Mouse (Mus musculus) olfactory bulb, adult 2 months (tissue): ENCODE results near the gene Gm17359. TPM values are rescaled to one million over a fixed set of nuclear protein-coding genes. Genes with fewer than 3 reads are reported as not detected.
A peak's percentile ranks its signal among the peaks of the same experiment; 100 is the strongest.

Experiments used
- H3K27ac ChIP-seq: fragments of 200-500 bp; 2 replicates; pipeline ENCODE4 v1.5.1; 2012; ENCODE audit warnings: low read depth, low read length; ENCODE audit not compliant: insufficient read depth
- H3K4me1 ChIP-seq: fragments of 200-500 bp; 2 replicates; pipeline ENCODE4 v1.6.1; 2012; ENCODE audit warnings: low read length; ENCODE audit not compliant: control insufficient read depth, insufficient read depth
- H3K4me3 ChIP-seq: fragments of 200-500 bp; 2 replicates; pipeline ENCODE4 v1.5.1; 2012; ENCODE audit warnings: mild to moderate bottlenecking, low read depth, low read length, moderate library complexity; ENCODE audit not compliant: insufficient read depth
- CTCF ChIP-seq: fragments of 200-500 bp; IDR thresholded peaks from 2 replicates; pipeline ENCODE4 v1.5.1; 2012; ENCODE audit warnings: low read depth, mild to moderate bottlenecking, low read length, moderate library complexity; ENCODE audit not compliant: insufficient read depth
- POLR2A ChIP-seq: fragments of 200-500 bp; IDR thresholded peaks from 2 replicates; pipeline ENCODE4 v1.6.1; 2012; ENCODE audit warnings: mild to moderate bottlenecking, low read depth, low read length, moderate library complexity; ENCODE audit not compliant: insufficient read depth
- WGBS: fragments of 180-500 bp; shearing (Covaris S2); methylation state at CpG from one replicate; pipeline ENCODE4 v1.1.7; 2018; 5-methylcytosine and 5-hydroxymethylcytosine counted together
- polyA plus RNA-seq: library from polyadenylated mRNA; stranded (reverse); fragments of >200 nt; gene quantifications from 2 replicates; pipeline ENCODE4 v1.2.4, GENCODE M21; 2012; ENCODE audit warnings: low replicate concordance; ENCODE audit not compliant: missing spikeins, insufficient read depth, insufficient read length

Gene Gm17359
- polyA plus RNA-seq, 1 experiment = not detected

DNA sequence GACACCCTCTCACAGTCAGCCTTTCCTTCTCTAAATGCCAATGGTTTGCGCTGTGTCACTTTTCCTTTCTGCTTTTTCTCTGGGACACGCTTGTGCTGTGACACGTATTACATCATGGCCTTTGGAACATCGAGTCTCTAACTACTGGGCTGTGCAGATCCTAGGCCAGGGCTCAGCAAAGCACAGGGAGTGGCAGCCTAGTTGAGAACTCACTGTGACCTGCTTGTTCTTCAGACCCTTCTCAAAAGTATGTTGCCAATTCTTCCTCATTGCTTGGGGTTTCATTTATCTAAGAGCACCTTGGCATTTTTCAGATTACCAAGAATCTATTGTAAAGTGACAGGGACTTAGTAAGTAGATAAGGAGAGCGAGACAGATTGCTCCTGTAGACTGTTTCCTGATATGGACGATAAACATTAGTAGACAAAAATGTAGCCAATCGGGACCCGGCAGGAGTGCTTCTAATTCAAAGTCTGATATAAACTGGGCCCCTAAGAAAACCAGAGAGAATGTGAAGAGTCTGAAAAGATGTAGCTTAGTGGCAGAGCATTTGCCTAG lies 2.7 kb upstream of the Gm17359 start:
- Histone ChIP-seq H3K4me3 (no peak overlapping the region), H3K4me1 (peaks cover 3% of the 10 kb centered on the region; the same call in 1 of the 2 replicates), H3K27ac (no peak overlapping the region)
- WGBS = 92% methylated on average over 8 of the region's 8 CpGs
- no peak for TF ChIP-seq CTCF
- no peak for TF ChIP-seq POLR2A

DNA sequence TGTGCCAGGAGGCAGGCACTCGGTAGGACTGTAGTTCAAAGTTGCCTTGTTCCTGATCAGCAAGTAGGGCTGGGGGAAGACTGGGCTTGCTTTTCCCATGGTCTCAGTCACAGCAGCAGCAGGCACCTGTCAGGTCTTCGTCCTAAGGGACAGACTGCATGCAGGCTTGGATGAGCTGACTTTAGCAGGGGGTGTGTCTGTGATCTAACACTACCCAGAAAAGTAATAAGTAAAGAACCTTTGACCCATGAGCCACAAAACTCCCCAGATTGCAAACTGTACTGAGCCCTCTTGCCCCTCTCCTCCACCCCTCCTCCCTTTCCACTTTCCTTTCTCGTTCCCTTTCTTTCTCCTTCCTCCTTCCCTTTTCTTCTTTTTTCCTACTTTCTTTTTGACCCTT lies 4.3 kb downstream of the Gm17359 start:
- Histone ChIP-seq H3K4me1 (no peaks in the 10 kb centered on the region), H3K27ac (no peak overlapping the region), H3K4me3 (no peak overlapping the region)
- WGBS = 71% methylated on average over 3 of the region's 3 CpGs
- TF ChIP-seq CTCF (no peak), POLR2A (no peak)

DNA sequence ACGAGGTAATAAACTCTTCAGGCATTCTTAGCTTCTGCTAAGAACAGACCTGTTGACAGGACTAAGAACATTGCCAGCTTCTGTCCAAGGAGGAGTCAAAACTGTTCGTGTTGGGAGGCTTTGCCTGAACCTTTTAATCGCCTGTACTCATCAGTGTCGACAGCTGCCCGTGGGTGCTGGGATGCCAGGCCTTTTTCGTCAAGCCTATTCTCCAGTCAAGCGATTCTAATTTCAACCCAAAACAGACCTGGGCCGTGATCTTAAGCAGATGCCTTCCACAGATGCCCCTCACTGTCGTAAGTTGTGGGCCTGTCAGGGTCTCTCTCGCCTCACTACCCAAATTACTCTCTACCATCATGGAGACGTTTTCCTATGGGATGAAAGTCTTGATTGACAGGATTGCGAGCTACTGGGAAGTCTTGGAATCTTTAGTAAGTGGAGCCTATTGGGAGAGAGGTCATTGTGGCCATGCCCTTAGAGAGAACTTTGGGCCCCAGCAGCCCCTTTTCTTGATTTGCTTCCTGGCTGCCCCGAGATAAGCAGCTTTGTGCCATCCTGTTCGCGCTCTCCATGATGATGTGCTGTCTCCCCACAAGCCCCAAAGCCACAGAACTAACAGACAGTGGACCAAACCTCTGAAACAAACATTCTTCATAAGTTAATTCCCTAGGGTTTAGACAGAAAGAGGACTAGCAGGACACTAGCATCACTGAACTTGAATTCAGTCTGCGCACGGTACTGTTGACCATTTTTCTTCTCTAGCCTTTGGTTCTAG lies 6.7 kb downstream of the Gm17359 start:
- Histone ChIP-seq H3K4me3 (no peak overlapping the region), H3K4me1 (no peaks in the 10 kb centered on the region), H3K27ac (no peak overlapping the region)
- WGBS = 88% methylated on average over 17 of the region's 17 CpGs
- TF ChIP-seq CTCF (no peak), POLR2A (no peak)

DNA sequence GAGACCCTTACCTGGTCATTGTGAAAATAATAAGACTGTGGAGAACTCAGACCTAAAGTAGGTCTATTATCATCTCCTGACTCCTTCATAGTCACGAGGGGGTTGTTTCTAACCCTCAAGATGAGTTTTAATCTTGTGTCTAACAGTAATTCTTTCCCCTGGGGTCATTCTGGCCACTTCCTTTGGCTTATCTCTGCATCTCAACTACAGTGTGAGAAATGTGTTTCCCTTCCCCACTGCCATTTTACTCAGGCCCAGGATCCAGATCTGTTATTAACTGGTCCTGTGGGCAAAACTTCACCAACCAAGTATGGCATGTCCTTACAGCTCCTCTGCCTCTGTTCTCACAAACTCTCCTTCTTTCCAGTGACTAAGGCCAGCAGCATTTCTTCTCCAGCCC lies 12.8 kb downstream of the Gm17359 start:
- TF ChIP-seq POLR2A (no peak), CTCF (no peak)
- H3K4me3 ChIP-seq = no peak overlapping the region
- 85% methylated on average over 1 of the region's 1 CpGs for WGBS
- no peaks in the 10 kb centered on the region for H3K4me1 ChIP-seq
- H3K27ac ChIP-seq = no peak overlapping the region

DNA sequence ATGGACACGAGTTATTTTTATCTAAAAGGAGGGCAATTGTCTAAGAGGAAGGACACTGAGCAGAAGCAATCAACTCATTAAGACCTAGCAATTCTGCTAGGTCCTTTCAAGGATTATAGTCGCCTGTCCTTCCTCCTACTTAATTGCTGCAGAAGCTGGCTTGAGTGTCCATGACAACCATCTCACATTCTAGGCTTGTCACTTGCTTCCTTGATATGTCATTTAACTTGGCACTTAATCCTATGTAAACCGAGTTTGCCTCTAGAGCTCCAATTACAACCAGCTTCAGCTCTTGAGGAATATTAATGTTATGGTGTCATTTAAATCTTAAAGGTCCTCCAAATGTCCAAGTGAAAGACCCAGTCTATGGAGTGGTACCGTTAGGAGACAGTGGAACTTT lies 22.3 kb downstream of the Gm17359 start:
- no peaks in the 10 kb centered on the region for H3K4me1 ChIP-seq
- no peak for TF ChIP-seq CTCF
- no peak for TF ChIP-seq POLR2A
- H3K4me3 ChIP-seq = no peak overlapping the region
- 42% methylated on average over 4 of the region's 4 CpGs for WGBS
- H3K27ac ChIP-seq = no peak overlapping the region

DNA sequence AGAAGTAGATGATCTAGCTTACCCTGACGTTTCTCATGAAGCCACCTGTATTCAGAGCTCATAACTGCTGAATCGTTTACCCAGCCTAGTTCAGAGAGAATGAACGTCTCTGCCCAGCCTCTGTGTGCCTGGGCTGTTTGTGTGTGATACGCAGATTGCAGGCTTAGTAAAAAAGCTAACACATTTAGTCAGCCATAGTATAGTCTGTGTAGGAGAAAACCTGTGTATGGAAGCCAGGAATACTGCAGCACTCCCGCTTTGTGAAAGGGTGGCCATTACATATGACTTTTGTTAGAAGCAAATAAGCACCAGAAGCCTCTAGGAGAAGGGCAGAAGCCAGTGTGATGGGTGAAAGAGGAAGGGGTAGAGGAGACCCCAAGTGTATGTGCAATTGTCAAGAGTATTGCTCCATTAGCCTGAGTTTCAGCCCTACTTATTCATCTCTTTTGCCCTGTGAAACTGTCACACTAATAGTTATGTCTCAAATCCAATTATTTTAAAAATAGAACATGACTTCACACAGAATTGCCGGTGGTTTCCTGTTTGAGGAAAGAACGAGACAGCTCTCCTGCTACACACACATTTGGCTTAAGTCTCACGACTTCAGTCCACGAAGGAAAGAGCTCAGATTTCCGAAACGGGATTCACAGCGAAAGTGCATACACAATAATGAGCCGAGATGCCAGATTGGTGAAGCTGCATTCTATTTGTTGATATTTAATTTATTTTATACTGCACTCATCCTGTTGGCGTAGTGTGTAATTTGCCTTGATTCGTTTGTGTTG lies 24.0 kb downstream of the Gm17359 start:
- 21% methylated on average over 15 of the region's 15 CpGs for WGBS
- Histone ChIP-seq H3K4me3 (no peak overlapping the region), H3K4me1 (no peaks in the 10 kb centered on the region), H3K27ac (peak overlapping the region; percentile 78)
- TF ChIP-seq CTCF (no peak), POLR2A (no peak)

DNA sequence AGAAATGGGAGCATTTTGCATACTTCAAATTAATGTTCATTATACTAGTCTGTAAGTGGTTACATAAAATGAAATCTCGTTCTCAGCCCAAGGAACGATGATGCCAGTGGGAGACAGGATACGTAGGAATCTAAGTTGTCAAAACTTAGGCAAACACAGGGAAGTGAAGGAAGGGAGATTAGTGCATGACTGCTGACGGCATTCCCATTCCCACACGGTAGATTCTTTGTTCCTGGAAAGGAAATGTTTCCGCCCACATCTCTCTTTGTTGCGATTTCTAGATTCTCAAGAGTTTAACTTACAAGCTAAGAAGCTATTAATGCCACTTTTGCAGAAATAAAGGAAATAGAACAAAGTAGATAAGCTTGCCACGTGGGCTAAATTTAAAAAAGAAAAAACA lies 29.6 kb downstream of the Gm17359 start:
- TF ChIP-seq POLR2A (no peak), CTCF (no peak)
- WGBS = 33% methylated on average over 8 of the region's 8 CpGs
- H3K4me1 ChIP-seq = peaks cover 3% of the 10 kb centered on the region; the same call in 1 of the 2 replicates
- no peak overlapping the region for H3K4me3 ChIP-seq
- H3K27ac ChIP-seq = no peak overlapping the region

DNA sequence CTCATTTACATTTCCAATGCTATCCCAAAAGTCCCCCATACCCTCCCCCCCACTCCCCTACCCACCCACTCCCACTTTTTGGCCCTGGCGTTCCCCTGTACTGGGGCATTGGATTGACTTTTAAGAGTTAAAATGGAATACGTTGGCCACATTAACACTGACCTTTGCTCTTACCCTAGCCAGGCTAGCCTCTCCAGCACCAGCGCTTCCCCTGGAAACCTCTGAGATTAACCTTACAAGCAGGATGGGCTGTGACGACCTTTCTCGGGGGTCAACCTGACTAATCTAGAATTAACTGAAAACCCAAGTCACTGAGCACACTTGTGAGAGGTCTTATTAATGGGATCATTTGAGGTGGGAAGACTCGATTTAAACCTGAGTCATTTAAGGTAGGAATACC lies 31.8 kb downstream of the Gm17359 start:
- TF ChIP-seq CTCF (no peak), POLR2A (no peak)
- H3K4me1 ChIP-seq = peaks cover 3% of the 10 kb centered on the region; the same call in 1 of the 2 replicates
- H3K4me3 ChIP-seq = no peak overlapping the region
- WGBS = 87% methylated on average over 6 of the region's 6 CpGs
- no peak overlapping the region for H3K27ac ChIP-seq

DNA sequence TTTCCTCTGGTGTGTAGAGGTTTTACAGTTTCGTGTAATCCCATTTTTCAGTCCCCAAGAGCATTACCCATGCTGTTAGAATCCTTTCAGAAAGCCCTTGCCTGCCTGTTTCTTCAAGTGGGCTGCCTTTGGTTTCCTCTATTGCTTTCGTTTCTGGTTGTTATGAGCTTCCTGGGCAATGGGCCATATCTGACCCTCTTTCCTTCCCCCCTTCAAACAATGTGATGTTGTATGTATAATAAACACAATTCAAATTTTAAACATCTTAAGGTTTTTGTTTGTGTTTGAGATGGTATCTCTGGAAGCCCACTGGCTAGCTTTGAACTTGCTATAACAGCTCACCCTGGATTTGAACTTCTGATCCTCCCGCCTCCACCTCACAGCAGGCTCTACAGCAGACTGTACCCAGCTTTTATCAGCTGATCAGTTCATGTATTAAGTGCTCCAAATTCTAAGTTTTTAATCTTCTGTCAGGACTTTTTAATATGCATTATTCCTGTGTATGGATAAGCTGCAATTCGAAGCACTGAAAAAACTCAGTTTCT lies 34.0 kb downstream of the Gm17359 start:
- Histone ChIP-seq H3K4me3 (no peak overlapping the region), H3K4me1 (peaks cover 3% of the 10 kb centered on the region; the same call in 1 of the 2 replicates), H3K27ac (no peak overlapping the region)
- TF ChIP-seq CTCF (no peak), POLR2A (no peak)
- 62% methylated on average over 4 of the region's 4 CpGs for WGBS
